Mouse (Mus musculus) hindbrain, embryonic 11.5 days (tissue): ENCODE results near the gene Gm7945. TPM values are rescaled to one million over a fixed set of nuclear protein-coding genes. Genes with fewer than 3 reads are reported as not detected.
A peak's percentile ranks its signal among the peaks of the same experiment; 100 is the strongest.
"Not testable (repeated sequence)": the region's sequence is repeated elsewhere in the genome, so short reads cannot be mapped to it uniquely, and the experiment has no call there.

Experiments used
- ATAC-seq: fragments of 200-750 bp; cut with Nextera tagmentation; 2 replicates; pipeline ENCODE4 v1.8.0; 2017; ENCODE audit warnings: mild to moderate bottlenecking, moderate TSS enrichment, moderate library complexity; ENCODE audit not compliant: low FRiP score
- DNase-seq: peaks from one replicate; pipeline ENCODE4 v3.0.0-alpha.2; 2015; ENCODE audit warnings: low spot score
- H3K27ac ChIP-seq: fragments of 300-500 bp; sonication (generic); 2 replicates; pipeline ENCODE4 v1.5.1; 2014; ENCODE audit warnings: mild to moderate bottlenecking, low read depth, low read length
- H3K27me3 ChIP-seq: fragments of 300-500 bp; sonication (generic); 2 replicates; pipeline ENCODE4 v1.6.1; 2014; ENCODE audit warnings: mild to moderate bottlenecking, low read length, moderate library complexity, mixed read lengths; ENCODE audit not compliant: control insufficient read depth, insufficient read depth
- H3K36me3 ChIP-seq: fragments of 300-500 bp; sonication (generic); 2 replicates; pipeline ENCODE4 v1.6.1; 2014; ENCODE audit warnings: mild to moderate bottlenecking, low read length, moderate library complexity, mixed read lengths; ENCODE audit not compliant: control insufficient read depth, insufficient read depth
- H3K4me1 ChIP-seq: fragments of 300-500 bp; sonication (generic); replicated peaks from 2 replicates; pipeline ENCODE4 v1.6.1; 2014; ENCODE audit warnings: low read length, mixed read lengths; ENCODE audit not compliant: control insufficient read depth, insufficient read depth
- H3K4me2 ChIP-seq: fragments of 300-500 bp; sonication (generic); replicated peaks from 2 replicates; pipeline ENCODE4 v1.6.1; 2014; ENCODE audit warnings: mild to moderate bottlenecking, low read depth, low read length
- H3K4me3 ChIP-seq: fragments of 300-500 bp; sonication (generic); 2 replicates; pipeline ENCODE4 v1.5.1; 2014; ENCODE audit warnings: low read depth, low read length
- H3K9ac ChIP-seq: fragments of 300-500 bp; sonication (generic); 2 replicates; pipeline ENCODE4 v1.6.1; 2014; ENCODE audit warnings: low read depth, low read length
- H3K9me3 ChIP-seq: fragments of 300-500 bp; sonication (generic); 2 replicates; pipeline ENCODE4 v1.6.1; 2016; ENCODE audit warnings: low read length; ENCODE audit not compliant: control insufficient read depth
- WGBS: fragments of 180-500 bp; shearing (Covaris S2); extraction: QIAGEN DNeasy Blood & Tissue Kit; methylation state at CpG from one replicate; pipeline ENCODE4 v1.1.7; 2014; 5-methylcytosine and 5-hydroxymethylcytosine counted together
- polyA plus RNA-seq: library from polyadenylated mRNA; unstranded; fragments of >200 nt; fragmentation: Nextera tagmentation; extraction: Ambion mirVana; gene quantifications from 2 replicates; pipeline ENCODE4 v1.2.1, GENCODE M21; 2014

Gm7945 gene
- not detected in 2 replicates for polyA plus RNA-seq

- not testable (repeated sequence) for H3K4me1 ChIP-seq, H3K27me3 ChIP-seq, H3K9me3 ChIP-seq, H3K4me3 ChIP-seq, DNase-seq, H3K27ac ChIP-seq, H3K4me2 ChIP-seq, H3K36me3 ChIP-seq, ATAC-seq, H3K9ac ChIP-seq
- no CpG with 5 or more reads among the region's 3 CpGs for WGBS
These were observed at the start of gene Gm7945 for GRCm38 (mm10) chr14:41386279-41386678. Gene Gm7945, minus strand, starts transcription at chr14:41386379.

- not testable (repeated sequence) for H3K9me3 ChIP-seq, H3K27ac ChIP-seq, H3K4me1 ChIP-seq, H3K9ac ChIP-seq, H3K4me2 ChIP-seq, H3K27me3 ChIP-seq, H3K36me3 ChIP-seq, H3K4me3 ChIP-seq, ATAC-seq
- peak; percentile 38 for DNase-seq
- 17% methylated on average over 9 of the region's 16 CpGs for WGBS
These were observed 39.4 kb upstream of the Gm7945 start for GRCm38 (mm10) chr14:41425393-41426075.

GRCm38 (mm10) chr14:41424694-41425093, 38.5 kb upstream of the Gm7945 start:
- 5% methylated on average over 12 of the region's 14 CpGs for WGBS
- ATAC-seq, H3K27ac ChIP-seq, H3K27me3 ChIP-seq, H3K9me3 ChIP-seq, H3K4me1 ChIP-seq, H3K4me3 ChIP-seq, H3K9ac ChIP-seq, H3K36me3 ChIP-seq: not testable (repeated sequence)
- peak; percentile 0 for DNase-seq
- 0 out of 2 replicates have a peak overlapping the region, but pooled peaks have one; percentile 11 for H3K4me2 ChIP-seq

- H3K4me1 ChIP-seq, H3K36me3 ChIP-seq, DNase-seq, H3K4me3 ChIP-seq, H3K9me3 ChIP-seq, H3K9ac ChIP-seq, H3K27ac ChIP-seq, H3K27me3 ChIP-seq, ATAC-seq, H3K4me2 ChIP-seq: not testable (repeated sequence)
- WGBS: no CpG with 5 or more reads among the region's 2 CpGs
These were observed 22.0 kb upstream of the Gm7945 start, which contains the start of gene Gm6482 for GRCm38 (mm10) chr14:41408181-41408580. Gene Gm6482, minus strand, starts transcription at chr14:41408281.

DNA sequence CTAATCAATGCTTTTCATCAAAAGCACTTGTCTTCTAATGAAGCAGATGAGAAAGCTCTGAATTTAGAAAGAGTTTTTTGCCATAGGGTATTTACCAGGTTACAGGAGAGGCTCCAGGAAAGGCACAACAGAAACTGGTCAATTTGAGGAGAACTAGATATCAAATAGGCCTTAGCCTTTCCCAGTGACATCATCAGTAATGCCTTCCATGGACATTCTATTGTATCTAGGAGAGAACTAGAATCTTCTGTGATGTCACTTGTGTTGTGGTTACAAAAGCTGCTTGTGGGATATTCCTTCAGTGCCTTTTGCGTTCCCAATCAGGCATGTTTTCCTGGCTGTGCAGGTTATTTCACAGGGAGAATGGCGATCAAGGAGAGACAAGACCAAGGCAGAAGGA, 37.9 kb downstream of the Gm7945 start, which contains the start of gene Gm5798:
Gene Gm5798 (plus strand): TSS at position 301 of the 400 bp plus-strand sequence.
- H3K4me3 ChIP-seq, H3K27ac ChIP-seq, H3K9ac ChIP-seq, H3K4me1 ChIP-seq, H3K4me2 ChIP-seq, H3K27me3 ChIP-seq, H3K36me3 ChIP-seq, H3K9me3 ChIP-seq, ATAC-seq, DNase-seq: not testable (repeated sequence)
- 50% methylated on average over 2 of the region's 2 CpGs for WGBS

Other genes starting within 250 kb of the Gm7945 start
- not detected in 2 replicates for gene Mbl1, start 234.9 kb downstream of the Gm7945 start, polyA plus RNA-seq
- not detected in 2 replicates for gene Sftpd, start 201.2 kb downstream of the Gm7945 start, polyA plus RNA-seq
- gene Gm2832, start 107.6 kb downstream of the Gm7945 start, polyA plus RNA-seq: 0.11 TPM in 1 of 2 replicates, not detected in the other
- not detected in 2 replicates for gene Gm5798, start 37.8 kb downstream of the Gm7945 start, polyA plus RNA-seq
- not detected in 2 replicates for gene Gm6482, start 21.9 kb upstream of the Gm7945 start, polyA plus RNA-seq
- not detected in 2 replicates for gene Gm7954, start 67.1 kb upstream of the Gm7945 start, polyA plus RNA-seq
- not detected in 2 replicates for gene Gm3486, start 103.1 kb upstream of the Gm7945 start, polyA plus RNA-seq
- not detected in 2 replicates for gene Gm7970, start 169.2 kb upstream of the Gm7945 start, polyA plus RNA-seq
- not detected in 2 replicates for gene 1700049E17Rik2, start 186.8 kb upstream of the Gm7945 start, polyA plus RNA-seq
- gene Gm3072, start 238.2 kb upstream of the Gm7945 start, polyA plus RNA-seq: not detected in 2 replicates